Mouse (Mus musculus) midbrain, postnatal 0 days (tissue): Measurements from ENCODE around the gene Kbtbd6. TPM values are rescaled to one million over a fixed set of nuclear protein-coding genes. Genes with fewer than 3 reads are reported as not detected.

Source experiments
- ATAC-seq: fragments of 200-750 bp; cut with Nextera tagmentation; 2 replicates; pipeline ENCODE4 v1.8.0; 2017; ENCODE audit warnings: moderate number of reproducible peaks, mild to moderate bottlenecking, moderate TSS enrichment, moderate library complexity; ENCODE audit not compliant: low FRiP score
- DNase-seq: peaks from one replicate; pipeline ENCODE4 v3.0.0-alpha.2; 2015; ENCODE audit warnings: low spot score
- H3K27ac ChIP-seq: fragments of 300-500 bp; sonication (generic); 2 replicates; pipeline ENCODE4 v1.5.1; 2014; ENCODE audit warnings: low read depth, mild to moderate bottlenecking, low read length, mixed read lengths
- H3K27me3 ChIP-seq: fragments of 300-500 bp; sonication (generic); 2 replicates; pipeline ENCODE4 v1.6.1; 2014; ENCODE audit warnings: low read length, control low read depth, mixed read lengths; ENCODE audit not compliant: insufficient read depth
- H3K36me3 ChIP-seq: fragments of 300-500 bp; sonication (generic); 2 replicates; pipeline ENCODE4 v1.6.1; 2014; ENCODE audit warnings: low read length, control low read depth, mixed read lengths; ENCODE audit not compliant: insufficient read depth
- H3K4me1 ChIP-seq: fragments of 300-500 bp; sonication (generic); 2 replicates; pipeline ENCODE4 v1.6.1; 2014; ENCODE audit warnings: mild to moderate bottlenecking, control low read depth, antibody characterized with exemption, low read length, mixed read lengths; ENCODE audit not compliant: insufficient read depth
- H3K4me2 ChIP-seq: fragments of 300-500 bp; sonication (generic); 2 replicates; pipeline ENCODE4 v1.6.1; 2014; ENCODE audit warnings: low read depth, mild to moderate bottlenecking, low read length, mixed read lengths; ENCODE audit not compliant: poor library complexity, severe bottlenecking
- H3K4me3 ChIP-seq: fragments of 300-500 bp; sonication (generic); 2 replicates; pipeline ENCODE4 v1.5.1; 2014; ENCODE audit warnings: low read depth, mild to moderate bottlenecking, low read length, moderate library complexity
- H3K9ac ChIP-seq: fragments of 300-500 bp; sonication (generic); replicated peaks from 2 replicates; pipeline ENCODE4 v1.6.1; 2014; ENCODE audit warnings: mild to moderate bottlenecking, low read length, moderate library complexity, mixed read lengths; ENCODE audit not compliant: poor library complexity, severe bottlenecking
- H3K9me3 ChIP-seq: fragments of 300-500 bp; sonication (generic); 2 replicates; pipeline ENCODE4 v1.6.1; 2016; ENCODE audit warnings: low read length, control low read depth
- CTCF ChIP-seq: IDR thresholded peaks from 2 replicates; pipeline ENCODE4 v1.5.1; 2016; ENCODE audit warnings: antibody characterized with exemption, mild to moderate bottlenecking
- WGBS: fragments of 180-500 bp; shearing (Covaris S2); extraction: QIAGEN DNeasy Blood & Tissue Kit; methylation state at CpG from one replicate; pipeline ENCODE4 v1.1.7; 2014; 5-methylcytosine and 5-hydroxymethylcytosine counted together
- polyA plus RNA-seq: library from polyadenylated mRNA; unstranded; fragments of >200 nt; fragmentation: Nextera tagmentation; extraction: Ambion mirVana; gene quantifications from 2 replicates; pipeline ENCODE4 v1.2.1, GENCODE M21; 2015
- total RNA-seq: library from RNA; depleted of rRNA; stranded (reverse); fragments of >200 nt; gene quantifications from 2 replicates; pipeline ENCODE4 v1.2.3, GENCODE M21; 2014

Kbtbd6 gene
- total and polyA plus RNA-seq, 2 experiments from 2014 or later, result 0.83 to 4.2 TPM

GRCm38 (mm10) chr14:79482747-79483355 is 31.2 kb downstream of the Kbtbd6 start:
- H3K27me3 ChIP-seq, result no peaks in the 10 kb centered on the region
- H3K9me3 ChIP-seq, result no peaks in the 10 kb centered on the region
- WGBS, result 27% methylated on average over 15 of the region's 15 CpGs
- peaks cover 8% of the 10 kb centered on the region for H3K4me1 ChIP-seq
- H3K36me3 ChIP-seq, result no peaks in the 10 kb centered on the region
- peak overlapping the region; percentile 100 for H3K27ac ChIP-seq
- DNase-seq, result no peak
- H3K4me3 ChIP-seq, result peak overlapping the region; percentile 97
- TF ChIP-seq CTCF, result no peak
- peak overlapping the region; percentile 64 for H3K4me2 ChIP-seq
- peak overlapping the region; percentile 68 for H3K9ac ChIP-seq
- no peak for ATAC-seq

GRCm38 (mm10) chr14:79483611-79484120 is 32.0 kb downstream of the Kbtbd6 start:
- no peaks in the 10 kb centered on the region for H3K27me3 ChIP-seq
- no peak for TF ChIP-seq CTCF
- ATAC-seq (no peak), DNase-seq (no peak)
- WGBS, result 86% methylated on average over 8 of the region's 8 CpGs
- no peak overlapping the region for H3K27ac ChIP-seq
- H3K4me1 ChIP-seq, result peaks cover 8% of the 10 kb centered on the region
- no peak overlapping the region for H3K9ac ChIP-seq
- no peaks in the 10 kb centered on the region for H3K9me3 ChIP-seq
- no peak overlapping the region for H3K4me3 ChIP-seq
- H3K4me2 ChIP-seq, result no peak overlapping the region
- no peaks in the 10 kb centered on the region for H3K36me3 ChIP-seq

GRCm38 (mm10) chr14:79486617-79486992 is 35.0 kb downstream of the Kbtbd6 start:
- H3K27me3 ChIP-seq, result no peaks in the 10 kb centered on the region
- H3K4me3 ChIP-seq, result peak overlapping the region; percentile 45; the same call in 1 of the 2 replicates
- peak overlapping the region; percentile 67 for H3K4me2 ChIP-seq
- H3K9me3 ChIP-seq, result no peaks in the 10 kb centered on the region
- 0 out of 2 replicates have a peak overlapping the region, but pooled peaks have one; percentile 46 for H3K9ac ChIP-seq
- no peak for TF ChIP-seq CTCF
- DNase-seq (no peak), ATAC-seq (no peak)
- no peaks in the 10 kb centered on the region for H3K4me1 ChIP-seq
- WGBS, result 35% methylated on average over 8 of the region's 8 CpGs
- H3K27ac ChIP-seq, result no peak overlapping the region
- H3K36me3 ChIP-seq, result no peaks in the 10 kb centered on the region

- peak overlapping the region; percentile 46 for H3K9ac ChIP-seq
- H3K4me2 ChIP-seq, result peak overlapping the region; percentile 67
- no peaks in the 10 kb centered on the region for H3K36me3 ChIP-seq
- peak; percentile 73 for DNase-seq
- no peaks in the 10 kb centered on the region for H3K4me1 ChIP-seq
- peak overlapping the region; percentile 38; the same call in 1 of the 2 replicates for H3K27ac ChIP-seq
- WGBS, result 7% methylated on average over 19 of the region's 19 CpGs
- peak overlapping the region; percentile 45 for H3K4me3 ChIP-seq
- peak; percentile 66 for TF ChIP-seq CTCF
- no peaks in the 10 kb centered on the region for H3K27me3 ChIP-seq
- ATAC-seq, result peak; percentile 57
- no peaks in the 10 kb centered on the region for H3K9me3 ChIP-seq
These were observed 35.5 kb downstream of the Kbtbd6 start for GRCm38 (mm10) chr14:79486993-79487731.

DNA sequence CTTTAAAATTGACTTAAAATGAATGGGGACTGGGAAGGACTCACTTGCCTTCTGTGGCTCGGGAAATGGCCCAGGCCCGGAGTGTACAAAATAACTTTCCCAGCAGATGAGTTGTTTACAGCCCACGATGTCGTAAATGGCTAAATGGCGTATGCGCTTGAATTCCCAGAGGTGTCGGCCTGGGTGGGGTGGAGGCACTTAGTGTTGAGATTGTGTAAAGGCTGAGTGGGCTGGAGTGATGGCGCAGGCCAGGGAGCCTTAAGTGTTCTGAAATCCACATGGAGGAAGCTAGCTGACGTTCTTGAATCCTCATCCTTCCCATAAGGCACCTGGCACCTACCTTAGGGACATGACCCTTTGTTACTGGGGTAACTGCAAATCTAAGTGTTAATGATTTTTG is 36.9 kb downstream of the Kbtbd6 start:
- Histone ChIP-seq H3K4me2 (no peak overlapping the region), H3K9me3 (no peaks in the 10 kb centered on the region), H3K9ac (no peak overlapping the region), H3K4me3 (no peak overlapping the region), H3K4me1 (no peaks in the 10 kb centered on the region), H3K27ac (no peak overlapping the region), H3K27me3 (no peaks in the 10 kb centered on the region), H3K36me3 (no peaks in the 10 kb centered on the region)
- no peak for TF ChIP-seq CTCF
- 96% methylated on average over 9 of the region's 9 CpGs for WGBS
- no peak for DNase-seq
- ATAC-seq, result no peak

DNA sequence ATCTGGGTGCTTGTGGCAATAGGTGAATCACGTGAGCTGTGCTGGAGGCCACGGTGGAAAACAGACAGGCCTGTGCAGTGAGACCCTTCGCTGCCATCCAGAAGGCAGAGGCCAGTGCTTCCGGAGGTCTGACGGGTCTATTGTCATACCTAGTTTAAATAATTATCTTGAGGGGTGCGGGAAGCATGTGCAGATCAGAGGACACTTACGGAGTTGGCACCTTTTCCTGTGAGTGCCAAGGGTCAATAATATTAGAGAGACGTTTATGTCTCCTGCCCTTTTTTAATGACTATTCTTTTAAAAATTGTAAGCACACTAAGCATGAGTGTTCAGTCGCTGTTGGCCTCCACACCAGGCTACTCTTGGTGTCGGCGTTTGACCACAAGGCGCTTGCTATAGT is 37.5 kb downstream of the Kbtbd6 start:
- H3K4me1 ChIP-seq, result no peaks in the 10 kb centered on the region
- no peak overlapping the region for H3K4me3 ChIP-seq
- H3K36me3 ChIP-seq, result no peaks in the 10 kb centered on the region
- no peaks in the 10 kb centered on the region for H3K9me3 ChIP-seq
- H3K4me2 ChIP-seq, result no peak overlapping the region
- ATAC-seq, result no peak
- no peak for DNase-seq
- no peak overlapping the region for H3K9ac ChIP-seq
- no peak for TF ChIP-seq CTCF
- H3K27ac ChIP-seq, result no peak overlapping the region
- no peaks in the 10 kb centered on the region for H3K27me3 ChIP-seq
- 86% methylated on average over 12 of the region's 12 CpGs for WGBS
